Mouse (Mus musculus) CH12.LX (cell line): ENCODE measurements around the gene Nr2c1. TPM values are rescaled to one million over a fixed set of nuclear protein-coding genes. Genes with fewer than 3 reads are reported as not detected.

Experiments used
- DNase-seq: peaks from one replicate; pipeline ENCODE4 v3.0.0-alpha.2; 2013; ENCODE audit errors: extremely low read depth
- H3K27ac ChIP-seq: 2 replicates; pipeline ENCODE4 v1.5.1; 2012; ENCODE audit warnings: low read depth, mild to moderate bottlenecking, control low read depth, moderate library complexity; ENCODE audit not compliant: insufficient read depth
- H3K27me3 ChIP-seq: replicated peaks from 2 replicates; pipeline ENCODE3; 2012; ENCODE audit warnings: inconsistent platforms
- H3K36me3 ChIP-seq, 2 experiments: replicated peaks in 1 of 2; 2 replicates each; pipeline versions ENCODE3 to v1.6.1; 2012; ENCODE audit warnings: inconsistent platforms in 1 of 2, low read length in 1 of 2, mild to moderate bottlenecking in 1 of 2, mixed read lengths in 1 of 2, moderate library complexity in 1 of 2; ENCODE audit not compliant: control insufficient read depth in 1 of 2, insufficient read depth in 1 of 2
- H3K4me1 ChIP-seq, 2 experiments: 2 replicates each; pipeline ENCODE4 v1.6.1; 2012; ENCODE audit warnings: inconsistent platforms in 1 of 2, moderate library complexity in 1 of 2; ENCODE audit not compliant: insufficient read depth in 2 of 2, control insufficient read depth in 1 of 2
- H3K4me2 ChIP-seq: 2 replicates; pipeline ENCODE4 v1.6.1; 2012; ENCODE audit warnings: low read depth, mild to moderate bottlenecking, control low read depth; ENCODE audit not compliant: poor library complexity, insufficient read depth, severe bottlenecking
- H3K4me3 ChIP-seq, 3 experiments: fragments of 150-350 bp in 1 of 3; sonication (generic) in 1 of 3; replicated peaks in 1 of 3; 2 replicates each; pipeline versions ENCODE3 to v1.5.1; 2011 to 2012; ENCODE audit warnings: low read depth in 2 of 3, low read length in 2 of 3, mild to moderate bottlenecking in 2 of 3, moderate library complexity in 2 of 3, control low read depth in 1 of 3, improper control_type of control experiment in 1 of 3, inconsistent platforms in 1 of 3, mixed read lengths in 1 of 3; ENCODE audit not compliant: poor library complexity in 1 of 3
- H3K79me2 ChIP-seq: replicated peaks from 2 replicates; pipeline ENCODE4 v1.6.1; 2012; ENCODE audit warnings: mild to moderate bottlenecking, moderate library complexity; ENCODE audit not compliant: control insufficient read depth, poor library complexity, insufficient read depth, severe bottlenecking; ENCODE audit errors: extremely low read depth
- H3K9ac ChIP-seq: 2 replicates; pipeline ENCODE4 v1.6.1; 2012; ENCODE audit warnings: low read depth, mild to moderate bottlenecking, control low read depth, moderate library complexity; ENCODE audit not compliant: insufficient read depth
- H3K9me3 ChIP-seq: replicated peaks from 2 replicates; pipeline ENCODE3; 2012; ENCODE audit warnings: low read length, inconsistent platforms, mixed read lengths
- BHLHE40 ChIP-seq: IDR thresholded peaks from 2 replicates; pipeline ENCODE4 v1.6.1; 2011; ENCODE audit warnings: mild to moderate bottlenecking, low read depth, low read length, improper control_type of control experiment
- CHD1 ChIP-seq: IDR thresholded peaks from 2 replicates; pipeline ENCODE4 v1.6.1; 2012; ENCODE audit warnings: low read depth, low read length, improper control_type of control experiment, inconsistent platforms
- CHD2 ChIP-seq: IDR thresholded peaks from 2 replicates; pipeline ENCODE4 v1.6.1; 2011; ENCODE audit warnings: low read length, improper control_type of control experiment
- CTCF ChIP-seq, 2 experiments: IDR thresholded peaks in 1 of 2; conservative IDR thresholded peaks in 1 of 2; 2 replicates each; pipeline ENCODE4 v1.5.1; 2011 to 2012; ENCODE audit warnings: low read depth in 2 of 2, low read length in 2 of 2, improper control_type of control experiment in 1 of 2, inconsistent platforms in 1 of 2, mild to moderate bottlenecking in 1 of 2, moderate library complexity in 1 of 2
- E2F4 ChIP-seq: IDR thresholded peaks from 2 replicates; pipeline ENCODE4 v1.6.1; 2011; ENCODE audit warnings: low read depth, low read length, improper control_type of control experiment; ENCODE audit not compliant: insufficient replicate concordance
- ELF1 ChIP-seq: IDR thresholded peaks from 2 replicates; pipeline ENCODE4 v1.6.1; 2014; ENCODE audit warnings: low read depth, mild to moderate bottlenecking, inconsistent platforms, low read length, improper control_type of control experiment
- EP300 ChIP-seq: IDR thresholded peaks from 2 replicates; pipeline ENCODE4 v1.6.1; 2011; ENCODE audit warnings: low read length, improper control_type of control experiment
- ETS1 ChIP-seq: conservative IDR thresholded peaks from 2 replicates; pipeline ENCODE4 v1.6.1; 2012; ENCODE audit warnings: low read depth, mild to moderate bottlenecking, inconsistent platforms, low read length, improper control_type of control experiment, moderate library complexity
- GABPA ChIP-seq: IDR thresholded peaks from 2 replicates; pipeline ENCODE4 v1.6.1; 2012; ENCODE audit warnings: low read depth, low read length, improper control_type of control experiment, inconsistent platforms; ENCODE audit not compliant: insufficient replicate concordance
- HCFC1 ChIP-seq: IDR thresholded peaks from 2 replicates; pipeline ENCODE4 v1.6.1; 2012; ENCODE audit warnings: low read depth, mild to moderate bottlenecking, inconsistent platforms, low read length, improper control_type of control experiment
- IRF4 ChIP-seq: IDR thresholded peaks from 2 replicates; pipeline ENCODE4 v1.6.1; 2014; ENCODE audit warnings: low read depth, mild to moderate bottlenecking, inconsistent platforms, low read length, improper control_type of control experiment
- MAFK ChIP-seq: IDR thresholded peaks from 2 replicates; pipeline ENCODE4 v1.6.1; 2011; ENCODE audit warnings: low read length, improper control_type of control experiment; ENCODE audit not compliant: insufficient replicate concordance
- MAZ ChIP-seq: IDR thresholded peaks from 2 replicates; pipeline ENCODE4 v1.6.1; 2012; ENCODE audit warnings: low read depth, mild to moderate bottlenecking, inconsistent platforms, low read length, improper control_type of control experiment, moderate library complexity
- PAX5 ChIP-seq: IDR thresholded peaks from 2 replicates; pipeline ENCODE4 v1.6.1; 2012; ENCODE audit warnings: low read length, inconsistent platforms, mixed read lengths
- RCOR1 ChIP-seq: conservative IDR thresholded peaks from 2 replicates; pipeline ENCODE4 v1.6.1; 2012; ENCODE audit warnings: low read depth, mild to moderate bottlenecking, inconsistent platforms, low read length, improper control_type of control experiment
- SIN3A ChIP-seq: IDR thresholded peaks from 2 replicates; pipeline ENCODE4 v1.6.1; 2012; ENCODE audit warnings: low read length, improper control_type of control experiment, inconsistent platforms
- TBP ChIP-seq: conservative IDR thresholded peaks from 2 replicates; pipeline ENCODE4 v1.6.1; 2011; ENCODE audit warnings: low read depth, low read length, improper control_type of control experiment
- TCF12 ChIP-seq: IDR thresholded peaks from 2 replicates; pipeline ENCODE4 v1.6.1; 2014; ENCODE audit warnings: low read depth, mild to moderate bottlenecking, inconsistent platforms, low read length, improper control_type of control experiment
- UBTF ChIP-seq: IDR thresholded peaks from 2 replicates; pipeline ENCODE4 v1.6.1; 2012; ENCODE audit warnings: low read depth, mild to moderate bottlenecking, inconsistent platforms, low read length, improper control_type of control experiment, moderate library complexity
- USF1 ChIP-seq: IDR thresholded peaks from 2 replicates; pipeline ENCODE4 v1.6.1; 2014; ENCODE audit warnings: low read depth, mild to moderate bottlenecking, inconsistent platforms, low read length, improper control_type of control experiment
- USF2 ChIP-seq: conservative IDR thresholded peaks from 2 replicates; pipeline ENCODE4 v1.6.1; 2011; ENCODE audit warnings: low read depth, low read length, improper control_type of control experiment
- ZC3H11A ChIP-seq: IDR thresholded peaks from 2 replicates; pipeline ENCODE4 v1.6.1; 2012; ENCODE audit warnings: low read depth, mild to moderate bottlenecking, inconsistent platforms, low read length, improper control_type of control experiment
- ZKSCAN1 ChIP-seq: IDR thresholded peaks from 2 replicates; pipeline ENCODE4 v1.6.1; 2012; ENCODE audit warnings: low read depth, inconsistent platforms, low read length, improper control_type of control experiment, borderline replicate concordance
- dilution Hi-C: fragments of 300-500 bp; cut with MboI; formaldehyde crosslinking; loops from 2 replicates; pipeline ENCODE4 v1.14.3; 2020; ENCODE audit warnings: low sequenced_read_pairs; ENCODE audit not compliant: extremely low pct_unique_long_range_greater_than_20kb, extremely low pct_ligation_motif_present
- in situ Hi-C: fragments of 300-500 bp; cut with MboI; formaldehyde crosslinking; loops from 3 replicates; pipeline ENCODE4 v1.14.3; 2019; ENCODE audit warnings: low sequenced_read_pairs, low pct_ligation_motif_present, low pct_unique_long_range_greater_than_20kb, mixed read lengths
- polyA plus RNA-seq: library from polyadenylated mRNA; unstranded; fragments of >175 nt; gene quantifications from 2 replicates; pipeline ENCODE4 v1.2.1, GENCODE M21; 2012; ENCODE audit warnings: low read depth; ENCODE audit not compliant: insufficient read length
- total RNA-seq, 2 experiments: library from RNA; depleted of rRNA; stranded (reverse); fragments of 300-350 nt in 1 of 2; fragments of >200 nt in 1 of 2; gene quantifications; 2 replicates each; pipeline ENCODE4 v1.2.3; 2012 to 2014

The Nr2c1 gene
- total and polyA plus RNA-seq, 3 experiments: 3.6 to 6.5 (median 5.7) TPM

- no peak overlapping the region for H3K27ac ChIP-seq
- dilution Hi-C loops (no loop called here), in situ Hi-C loops (no loop called here)
- H3K4me1 ChIP-seq: no peaks in the 10 kb centered on the region
- no peak for DNase-seq
- no peak overlapping the region for H3K9ac ChIP-seq
- H3K36me3 ChIP-seq: peaks cover 29 to 70% of the 10 kb centered on the region in 2 experiments
- H3K4me2 ChIP-seq: no peak overlapping the region
- H3K9me3 ChIP-seq: no peaks in the 10 kb centered on the region
- no peak overlapping the region for H3K4me3 ChIP-seq
- no peaks in the 10 kb centered on the region for H3K27me3 ChIP-seq
- no peaks in the 10 kb centered on the region for H3K79me2 ChIP-seq
- TF ChIP-seq ETS1: no peak
- TF ChIP-seq HCFC1: no peak
- no peak for TF ChIP-seq PAX5
- TF ChIP-seq USF1: no peak
- no peak for TF ChIP-seq MAZ
- TF ChIP-seq BHLHE40: no peak
- TF ChIP-seq E2F4: no peak
- TF ChIP-seq ZC3H11A: no peak
- TF ChIP-seq MAFK: no peak
- no peak for TF ChIP-seq EP300
- TF ChIP-seq CTCF (conservative IDR thresholded peaks at IDR 0.05 in 1 of 2, IDR thresholded peaks at IDR 0.05 in 1 of 2; ENCODE audit: low read depth in 2 of 2, low read length in 2 of 2): no peak
- TF ChIP-seq SIN3A: no peak
- TF ChIP-seq GABPA: no peak
- TF ChIP-seq CHD2: no peak
- TF ChIP-seq TCF12: no peak
- no peak for TF ChIP-seq UBTF
- TF ChIP-seq, all 38 proteins: peak for 0
Measured at GRCm38 (mm10) chr10:94162031-94162430, 14.2 kb downstream of the Nr2c1 start.

- Histone ChIP-seq H3K79me2 (no peaks in the 10 kb centered on the region), H3K9me3 (no peaks in the 10 kb centered on the region), H3K4me2 (no peak overlapping the region), H3K27me3 (no peaks in the 10 kb centered on the region), H3K4me1 (no peaks in the 10 kb centered on the region), H3K9ac (no peak overlapping the region), H3K36me3 (peaks cover 45 to 74% of the 10 kb centered on the region in 2 experiments), H3K4me3 (no peak overlapping the region), H3K27ac (no peak overlapping the region)
- in situ Hi-C loops (no loop called here), dilution Hi-C loops (no loop called here)
- no peak for DNase-seq
- no peak for TF ChIP-seq IRF4
- TF ChIP-seq ZKSCAN1: no peak
- TF ChIP-seq USF2: no peak
- no peak for TF ChIP-seq TCF12
- no peak for TF ChIP-seq TBP
- TF ChIP-seq E2F4: no peak
- no peak for TF ChIP-seq RCOR1
- TF ChIP-seq USF1: no peak
- TF ChIP-seq ELF1: no peak
- no peak for TF ChIP-seq HCFC1
- no peak for TF ChIP-seq BHLHE40
- TF ChIP-seq GABPA: no peak
- no peak for TF ChIP-seq CHD1
Measured at GRCm38 (mm10) chr10:94164104-94164845, 16.5 kb downstream of the Nr2c1 start.
